Mouse (Mus musculus) ES-E14 (cell line): ENCODE data around the gene Fasl.

Experiments
- CHD2 ChIP-seq: IDR thresholded peaks from 2 replicates; pipeline ENCODE4 v1.6.1; 2014; ENCODE audit warnings: mild to moderate bottlenecking, low read depth, low read length, inconsistent platforms
- HCFC1 ChIP-seq: IDR thresholded peaks from 2 replicates; pipeline ENCODE4 v1.6.1; 2012; ENCODE audit warnings: low read length, inconsistent platforms, borderline replicate concordance; ENCODE audit not compliant: insufficient read depth
- MAFK ChIP-seq: IDR thresholded peaks from 2 replicates; pipeline ENCODE4 v1.6.1; 2014; ENCODE audit warnings: mild to moderate bottlenecking, low read depth, low read length, inconsistent platforms; ENCODE audit not compliant: insufficient read depth
- ZC3H11A ChIP-seq: IDR thresholded peaks from 2 replicates; pipeline ENCODE4 v1.6.1; 2012; ENCODE audit warnings: low read depth, mild to moderate bottlenecking, inconsistent platforms, low read length, borderline replicate concordance
- ZNF384 ChIP-seq: IDR thresholded peaks from 2 replicates; pipeline ENCODE4 v1.6.1; 2012; ENCODE audit warnings: low read depth, low read length, inconsistent platforms

DNA sequence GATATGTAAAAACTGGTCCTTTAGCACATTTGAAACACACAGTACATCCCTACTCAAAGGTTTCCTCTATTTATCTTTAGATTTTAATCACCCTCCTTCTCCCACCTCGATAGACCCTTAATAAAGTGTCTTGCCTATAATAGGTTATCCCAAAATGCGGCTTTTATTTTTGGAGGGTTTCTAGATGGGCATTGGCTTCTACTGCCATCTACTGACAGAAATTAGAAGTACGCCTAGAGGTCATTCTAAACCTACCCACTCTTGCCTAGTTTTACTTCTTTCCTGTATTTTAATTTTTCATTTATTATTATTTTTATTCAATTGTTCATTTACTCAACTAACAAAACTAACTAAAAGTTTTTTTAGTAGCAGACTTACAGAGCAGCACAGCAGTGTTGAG lies 51.4 kb downstream of the Fasl start:
- TF ChIP-seq HCFC1 (no peak), MAFK (no peak), ZNF384 (no peak), CHD2 (no peak), ZC3H11A (no peak)
